Mouse (Mus musculus) heart, embryonic 16.5 days (tissue): ENCODE results near the gene Meox2. TPM values are rescaled to one million over a fixed set of nuclear protein-coding genes. Genes with fewer than 3 reads are reported as not detected.
"Not testable (repeated sequence)": the region's sequence is repeated elsewhere in the genome, so short reads cannot be mapped to it uniquely, and the experiment has no call there.

Experiments used
- ATAC-seq: fragments of 200-750 bp; cut with Nextera tagmentation; replicated peaks from 2 replicates; pipeline ENCODE4 v1.8.0; 2017; ENCODE audit warnings: moderate number of reproducible peaks; ENCODE audit not compliant: insufficient read depth, low FRiP score; ENCODE audit errors: extremely low read depth
- H3K27ac ChIP-seq: fragments of 300-500 bp; sonication (generic); 2 replicates; pipeline ENCODE4 v1.5.1; 2014; ENCODE audit warnings: mild to moderate bottlenecking, low read length, control low read depth, moderate library complexity
- H3K27me3 ChIP-seq: fragments of 300-500 bp; sonication (generic); 2 replicates; pipeline ENCODE4 v1.6.1; 2014; ENCODE audit warnings: low read length, mixed read lengths; ENCODE audit not compliant: control insufficient read depth, insufficient read depth
- H3K36me3 ChIP-seq: fragments of 300-500 bp; sonication (generic); 2 replicates; pipeline ENCODE4 v1.6.1; 2014; ENCODE audit not compliant: control insufficient read depth, insufficient read depth
- H3K4me1 ChIP-seq: fragments of 300-500 bp; sonication (generic); 2 replicates; pipeline ENCODE4 v1.6.1; 2014; ENCODE audit warnings: low read length, mixed read lengths; ENCODE audit not compliant: control insufficient read depth, insufficient read depth
- H3K4me2 ChIP-seq: fragments of 300-500 bp; sonication (generic); 2 replicates; pipeline ENCODE4 v1.6.1; 2014; ENCODE audit warnings: low read depth, mild to moderate bottlenecking, control low read depth, low read length
- H3K4me3 ChIP-seq: fragments of 300-500 bp; sonication (generic); 2 replicates; pipeline ENCODE4 v1.5.1; 2014; ENCODE audit warnings: mild to moderate bottlenecking, control low read depth, low read length
- H3K9ac ChIP-seq: fragments of 300-500 bp; sonication (generic); 2 replicates; pipeline ENCODE4 v1.6.1; 2014; ENCODE audit warnings: low read length, control low read depth
- H3K9me3 ChIP-seq: fragments of 300-500 bp; sonication (generic); replicated peaks from 2 replicates; pipeline ENCODE4 v1.6.1; 2016; ENCODE audit warnings: low read length; ENCODE audit not compliant: control insufficient read depth
- WGBS: fragments of 180-500 bp; shearing (Covaris S2); extraction: QIAGEN DNeasy Blood & Tissue Kit; methylation state at CpG from one replicate; pipeline ENCODE4 v1.1.7; 2014; 5-methylcytosine and 5-hydroxymethylcytosine counted together
- polyA plus RNA-seq: library from polyadenylated mRNA; unstranded; fragments of >200 nt; fragmentation: Nextera tagmentation; extraction: Ambion mirVana; gene quantifications from 2 replicates; pipeline ENCODE4 v1.2.1, GENCODE M21; 2015

Meox2 gene
- polyA plus RNA-seq: 5.9 and 7.5 TPM in 2 replicates

DNA sequence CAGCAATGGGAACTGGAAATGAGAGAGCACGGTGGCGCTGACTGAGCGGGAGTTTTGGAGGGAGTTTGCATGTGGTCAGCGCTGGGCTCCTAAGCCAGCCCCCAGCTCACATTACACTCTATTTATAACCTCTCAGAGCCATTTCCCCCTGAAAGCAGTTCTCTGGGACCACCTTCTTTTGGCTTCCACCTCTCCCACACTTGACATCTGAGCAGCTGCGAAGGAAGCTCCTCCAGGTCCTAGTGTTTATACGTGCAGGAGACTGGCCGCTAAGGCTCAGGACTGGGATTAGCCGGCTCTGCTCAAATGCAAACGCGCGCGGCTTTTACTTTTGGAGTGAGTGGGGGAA is at the start of gene Meox2:
Gene Meox2 (plus strand): TSS at position 151 of the 349 bp plus-strand sequence.
- Histone ChIP-seq H3K9me3 (no peaks in the 10 kb centered on the region), H3K4me3 (peak within 1 kb of the TSS; percentile 63), H3K27me3 (peaks cover 29% of the 10 kb centered on the region), H3K9ac (peak within 1 kb of the TSS; percentile 71), H3K27ac (peak within 1 kb of the TSS; percentile 59), H3K36me3 (no peaks in the 10 kb centered on the region), H3K4me2 (peak within 1 kb of the TSS; percentile 90), H3K4me1 (peaks cover 4% of the 10 kb centered on the region; the same call in 1 of the 2 replicates)
- under 1% methylated on average over 12 of the region's 12 CpGs for WGBS
- peak; percentile 85 for ATAC-seq

GRCm38 (mm10) chr12:37072636-37073035 is 35.7 kb upstream of the Meox2 start:
- no peak for ATAC-seq
- WGBS: 50% methylated on average over 3 of the region's 3 CpGs
- no peaks in the 10 kb centered on the region for H3K9me3 ChIP-seq

GRCm38 (mm10) chr12:37077308-37077707 is 31.0 kb upstream of the Meox2 start:
- no peaks in the 10 kb centered on the region for H3K4me1 ChIP-seq
- 43% methylated on average over 1 of the region's 1 CpGs for WGBS
- no peak overlapping the region for H3K4me2 ChIP-seq
- H3K9ac ChIP-seq: no peak overlapping the region
- no peaks in the 10 kb centered on the region for H3K27me3 ChIP-seq
- no peaks in the 10 kb centered on the region for H3K9me3 ChIP-seq
- no peak for ATAC-seq
- H3K4me3 ChIP-seq: no peak overlapping the region
- H3K36me3 ChIP-seq: no peaks in the 10 kb centered on the region
- no peak overlapping the region for H3K27ac ChIP-seq

More at GRCm38 (mm10) chr12:37072636-37073035, 35.7 kb upstream of the Meox2 start:
- Histone ChIP-seq H3K4me3 (no peak overlapping the region), H3K9ac (no peak overlapping the region), H3K27me3 (no peaks in the 10 kb centered on the region), H3K4me2 (no peak overlapping the region), H3K27ac (no peak overlapping the region), H3K36me3 (no peaks in the 10 kb centered on the region), H3K4me1 (no peaks in the 10 kb centered on the region)

- not testable (repeated sequence) for H3K4me2 ChIP-seq, H3K9me3 ChIP-seq, H3K27me3 ChIP-seq, H3K36me3 ChIP-seq, H3K27ac ChIP-seq, H3K9ac ChIP-seq, H3K4me3 ChIP-seq, ATAC-seq, H3K4me1 ChIP-seq
- 61% methylated on average over 5 of the region's 5 CpGs for WGBS
Observed at GRCm38 (mm10) chr12:37080005-37080404, 28.3 kb upstream of the Meox2 start.

GRCm38 (mm10) chr12:37106541-37106940 is 1.8 kb upstream of the Meox2 start:
- no peak overlapping the region for H3K9ac ChIP-seq
- H3K27ac ChIP-seq: no peak overlapping the region
- H3K4me3 ChIP-seq: no peak overlapping the region
- peaks cover 29% of the 10 kb centered on the region for H3K27me3 ChIP-seq
- ATAC-seq: no peak
- H3K4me1 ChIP-seq: peaks cover 4% of the 10 kb centered on the region; the same call in 1 of the 2 replicates
- H3K9me3 ChIP-seq: no peaks in the 10 kb centered on the region
- 57% methylated on average over 8 of the region's 8 CpGs for WGBS
- H3K36me3 ChIP-seq: no peaks in the 10 kb centered on the region
- H3K4me2 ChIP-seq: no peak overlapping the region

- Histone ChIP-seq H3K4me2 (peak overlapping the region; percentile 90; the same call in 1 of the 2 replicates), H3K27me3 (peaks cover 29% of the 10 kb centered on the region)
Observed at GRCm38 (mm10) chr12:37107150-37107549, 1.2 kb upstream of the Meox2 start.

GRCm38 (mm10) chr12:37107713-37108389 is 489 bp upstream of the Meox2 start:
- WGBS: 15% methylated on average over 20 of the region's 20 CpGs
- Histone ChIP-seq H3K27ac (peak overlapping the region; percentile 24; the same call in 1 of the 2 replicates), H3K9ac (peak overlapping the region; percentile 71), H3K36me3 (no peaks in the 10 kb centered on the region), H3K27me3 (peaks cover 29% of the 10 kb centered on the region), H3K4me2 (peak overlapping the region; percentile 90), H3K9me3 (no peaks in the 10 kb centered on the region), H3K4me1 (peaks cover 4% of the 10 kb centered on the region; the same call in 1 of the 2 replicates), H3K4me3 (peak overlapping the region; percentile 63)
- 0 out of 2 replicates have a peak, but pooled peaks have one; percentile 23 for ATAC-seq

More at GRCm38 (mm10) chr12:37107150-37107549, 1.2 kb upstream of the Meox2 start:
- Histone ChIP-seq H3K27ac (no peak overlapping the region), H3K4me3 (no peak overlapping the region), H3K9ac (no peak overlapping the region), H3K4me1 (peaks cover 4% of the 10 kb centered on the region; the same call in 1 of the 2 replicates), H3K9me3 (no peaks in the 10 kb centered on the region), H3K36me3 (no peaks in the 10 kb centered on the region)
- no peak for ATAC-seq
- WGBS: 52% methylated on average over 2 of the region's 2 CpGs

DNA sequence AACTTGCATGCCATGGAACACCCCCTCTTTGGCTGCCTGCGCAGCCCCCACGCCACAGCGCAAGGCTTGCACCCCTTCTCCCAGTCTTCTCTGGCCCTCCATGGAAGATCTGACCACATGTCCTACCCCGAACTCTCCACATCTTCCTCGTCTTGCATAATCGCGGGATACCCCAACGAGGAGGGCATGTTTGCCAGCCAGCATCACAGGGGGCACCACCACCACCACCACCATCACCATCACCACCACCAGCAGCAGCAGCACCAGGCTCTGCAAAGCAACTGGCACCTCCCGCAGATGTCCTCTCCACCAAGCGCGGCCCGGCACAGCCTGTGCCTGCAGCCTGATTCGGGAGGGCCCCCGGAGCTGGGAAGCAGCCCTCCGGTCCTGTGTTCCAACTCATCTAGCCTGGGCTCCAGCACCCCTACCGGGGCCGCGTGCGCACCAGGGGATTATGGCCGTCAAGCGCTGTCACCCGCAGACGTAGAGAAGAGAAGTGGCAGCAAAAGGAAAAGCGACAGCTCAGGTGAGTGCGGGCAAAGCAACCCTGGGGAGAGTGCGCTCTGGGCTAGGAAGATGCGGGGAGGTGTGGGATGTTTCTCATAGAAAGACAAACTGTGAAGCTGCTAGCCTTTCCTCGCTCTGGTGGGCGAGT is 606 bp downstream of the Meox2 start:
- WGBS: under 1% methylated on average over 29 of the region's 29 CpGs
- Histone ChIP-seq H3K27me3 (peaks cover 29% of the 10 kb centered on the region), H3K9me3 (no peaks in the 10 kb centered on the region), H3K4me2 (peak overlapping the region; percentile 90), H3K27ac (peak overlapping the region; percentile 59), H3K4me1 (peaks cover 4% of the 10 kb centered on the region; the same call in 1 of the 2 replicates), H3K36me3 (no peaks in the 10 kb centered on the region), H3K4me3 (peak overlapping the region; percentile 63), H3K9ac (peak overlapping the region; percentile 71)
- ATAC-seq: peak; percentile 52

DNA sequence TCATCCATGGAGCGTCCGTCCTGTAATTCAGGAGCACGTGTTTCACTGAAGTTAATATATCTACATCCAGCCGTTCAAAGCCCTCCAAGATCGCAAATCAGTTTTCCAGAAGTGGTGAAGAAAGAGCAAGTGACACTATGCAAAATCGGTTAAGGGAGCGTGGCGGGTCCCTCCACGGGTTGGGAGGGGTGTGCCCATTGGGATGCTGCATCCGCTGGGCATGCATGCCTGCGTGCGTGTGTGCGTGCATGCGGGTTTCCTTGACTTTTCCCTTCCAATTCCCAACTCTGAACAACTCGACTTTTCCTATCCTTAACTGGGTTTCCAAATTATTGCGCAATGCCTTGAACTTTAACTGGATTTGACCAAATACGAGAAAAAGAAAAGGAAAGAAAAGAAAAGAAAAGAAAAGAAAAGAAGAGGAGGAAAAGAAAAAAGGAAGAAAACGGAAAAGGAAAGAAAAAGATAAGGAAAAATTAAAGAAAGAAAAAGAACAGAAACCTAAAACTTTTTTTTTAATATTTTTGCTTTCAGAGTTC is 1.2 kb downstream of the Meox2 start:
- H3K4me1 ChIP-seq: peaks cover 4% of the 10 kb centered on the region; the same call in 1 of the 2 replicates
- peaks cover 29% of the 10 kb centered on the region for H3K27me3 ChIP-seq
- peak overlapping the region; percentile 63 for H3K4me3 ChIP-seq
- no peaks in the 10 kb centered on the region for H3K36me3 ChIP-seq
- WGBS: 5% methylated on average over 18 of the region's 18 CpGs
- H3K4me2 ChIP-seq: peak overlapping the region; percentile 90
- H3K27ac ChIP-seq: peak overlapping the region; percentile 59
- ATAC-seq: no peak
- peak overlapping the region; percentile 71 for H3K9ac ChIP-seq
- H3K9me3 ChIP-seq: no peaks in the 10 kb centered on the region
